Mouse (Mus musculus): ENCODE results near the gene Exoc4. TPM values are rescaled to one million over a fixed set of nuclear protein-coding genes. Genes with fewer than 3 reads are reported as not detected.

Exoc4 gene
- polyA plus RNA-seq, 1 experiment: 9.2 TPM

GRCm38 (mm10) chr6:33310486-33310885 lies 61.6 kb downstream of the Exoc4 start:
- DNase-seq (ENCODE audit: low spot score): no peak

GRCm38 (mm10) chr6:33322849-33323248 lies 74.0 kb downstream of the Exoc4 start:
- DNase-seq (ENCODE audit: low spot score): no peak

- DNase-seq (ENCODE audit: low spot score): no peak
Measured at GRCm38 (mm10) chr6:33323386-33323785, 74.5 kb downstream of the Exoc4 start.

- no peak for DNase-seq (ENCODE audit: low spot score)
Measured at GRCm38 (mm10) chr6:33328326-33328725, 79.4 kb downstream of the Exoc4 start.

- no peak for DNase-seq (ENCODE audit: low spot score)
Measured at GRCm38 (mm10) chr6:33347088-33347775, 98.3 kb downstream of the Exoc4 start.

- DNase-seq (ENCODE audit: low spot score): no peak
Measured at GRCm38 (mm10) chr6:33361613-33362012, 112.7 kb downstream of the Exoc4 start.

GRCm38 (mm10) chr6:33380517-33380916 lies 131.6 kb downstream of the Exoc4 start:
- no peak for DNase-seq (ENCODE audit: low spot score)

GRCm38 (mm10) chr6:33382176-33382575 lies 133.3 kb downstream of the Exoc4 start:
- no peak for DNase-seq (ENCODE audit: low spot score)

GRCm38 (mm10) chr6:33392020-33392419 lies 143.1 kb downstream of the Exoc4 start:
- no peak for DNase-seq (ENCODE audit: low spot score)

- DNase-seq (ENCODE audit: low spot score): no peak
Measured at GRCm38 (mm10) chr6:33399491-33399890, 150.6 kb downstream of the Exoc4 start.

- DNase-seq (ENCODE audit: low spot score): no peak
Measured at GRCm38 (mm10) chr6:33401161-33401560, 152.3 kb downstream of the Exoc4 start.

- no peak for DNase-seq (ENCODE audit: low spot score)
Measured at GRCm38 (mm10) chr6:33405562-33406275, 156.8 kb downstream of the Exoc4 start.

GRCm38 (mm10) chr6:33409586-33409985 lies 160.7 kb downstream of the Exoc4 start:
- no peak for DNase-seq (ENCODE audit: low spot score)

- DNase-seq (ENCODE audit: low spot score): no peak
Measured at GRCm38 (mm10) chr6:33425007-33425406, 176.1 kb downstream of the Exoc4 start.

GRCm38 (mm10) chr6:33431207-33431787 lies 182.4 kb downstream of the Exoc4 start:
- DNase-seq (ENCODE audit: low spot score): no peak

GRCm38 (mm10) chr6:33440508-33440907 lies 191.6 kb downstream of the Exoc4 start:
- DNase-seq (ENCODE audit: low spot score): no peak

GRCm38 (mm10) chr6:33453810-33454209 lies 204.9 kb downstream of the Exoc4 start:
- no peak for DNase-seq (ENCODE audit: low spot score)

- no peak for DNase-seq (ENCODE audit: low spot score)
Measured at GRCm38 (mm10) chr6:33454354-33454753, 205.5 kb downstream of the Exoc4 start.

- DNase-seq (ENCODE audit: low spot score): no peak
Measured at GRCm38 (mm10) chr6:33455238-33455637, 206.4 kb downstream of the Exoc4 start.

- no peak for DNase-seq (ENCODE audit: low spot score)
Measured at GRCm38 (mm10) chr6:33464862-33465261, 216.0 kb downstream of the Exoc4 start.

GRCm38 (mm10) chr6:33465392-33465791 lies 216.5 kb downstream of the Exoc4 start:
- no peak for DNase-seq (ENCODE audit: low spot score)

- DNase-seq (ENCODE audit: low spot score): no peak
Measured at GRCm38 (mm10) chr6:33466168-33466839, 217.4 kb downstream of the Exoc4 start.
